Mouse (Mus musculus) heart, embryonic 16.5 days (tissue): ENCODE measurements around the gene Stim2. TPM values are rescaled to one million over a fixed set of nuclear protein-coding genes. Genes with fewer than 3 reads are reported as not detected.

Source experiments
- ATAC-seq: fragments of 200-750 bp; cut with Nextera tagmentation; replicated peaks from 2 replicates; pipeline ENCODE4 v1.8.0; 2017; ENCODE audit warnings: moderate number of reproducible peaks; ENCODE audit not compliant: insufficient read depth, low FRiP score; ENCODE audit errors: extremely low read depth
- H3K27ac ChIP-seq: fragments of 300-500 bp; sonication (generic); 2 replicates; pipeline ENCODE4 v1.5.1; 2014; ENCODE audit warnings: mild to moderate bottlenecking, low read length, control low read depth, moderate library complexity
- H3K27me3 ChIP-seq: fragments of 300-500 bp; sonication (generic); 2 replicates; pipeline ENCODE4 v1.6.1; 2014; ENCODE audit warnings: low read length, mixed read lengths; ENCODE audit not compliant: control insufficient read depth, insufficient read depth
- H3K36me3 ChIP-seq: fragments of 300-500 bp; sonication (generic); 2 replicates; pipeline ENCODE4 v1.6.1; 2014; ENCODE audit not compliant: control insufficient read depth, insufficient read depth
- H3K4me1 ChIP-seq: fragments of 300-500 bp; sonication (generic); 2 replicates; pipeline ENCODE4 v1.6.1; 2014; ENCODE audit warnings: low read length, mixed read lengths; ENCODE audit not compliant: control insufficient read depth, insufficient read depth
- H3K4me2 ChIP-seq: fragments of 300-500 bp; sonication (generic); 2 replicates; pipeline ENCODE4 v1.6.1; 2014; ENCODE audit warnings: low read depth, mild to moderate bottlenecking, control low read depth, low read length
- H3K4me3 ChIP-seq: fragments of 300-500 bp; sonication (generic); 2 replicates; pipeline ENCODE4 v1.5.1; 2014; ENCODE audit warnings: mild to moderate bottlenecking, control low read depth, low read length
- H3K9ac ChIP-seq: fragments of 300-500 bp; sonication (generic); 2 replicates; pipeline ENCODE4 v1.6.1; 2014; ENCODE audit warnings: low read length, control low read depth
- H3K9me3 ChIP-seq: fragments of 300-500 bp; sonication (generic); replicated peaks from 2 replicates; pipeline ENCODE4 v1.6.1; 2016; ENCODE audit warnings: low read length; ENCODE audit not compliant: control insufficient read depth
- WGBS: fragments of 180-500 bp; shearing (Covaris S2); extraction: QIAGEN DNeasy Blood & Tissue Kit; methylation state at CpG from one replicate; pipeline ENCODE4 v1.1.7; 2014; 5-methylcytosine and 5-hydroxymethylcytosine counted together
- polyA plus RNA-seq: library from polyadenylated mRNA; unstranded; fragments of >200 nt; fragmentation: Nextera tagmentation; extraction: Ambion mirVana; gene quantifications from 2 replicates; pipeline ENCODE4 v1.2.1, GENCODE M21; 2015

The Stim2 gene
- polyA plus RNA-seq = 7.8 and 12.2 TPM in 2 replicates

- H3K9me3 ChIP-seq = no peaks in the 10 kb centered on the region
- peak; percentile 97 for ATAC-seq
Measured at GRCm38 (mm10) chr5:53998146-53998742, at the start of gene Stim2. Gene Stim2 (plus strand): TSS chr5:53998499.

GRCm38 (mm10) chr5:53948606-53949266, 49.6 kb upstream of the Stim2 start:
- peak overlapping the region; percentile 74 for H3K27ac ChIP-seq
- no peak overlapping the region for H3K9ac ChIP-seq
- no peak overlapping the region for H3K4me3 ChIP-seq
- peak; percentile 66; the same call in 1 of the 2 replicates for ATAC-seq
- H3K4me2 ChIP-seq = no peak overlapping the region
- WGBS = 67% methylated on average over 8 of the region's 8 CpGs
- H3K36me3 ChIP-seq = no peaks in the 10 kb centered on the region
- H3K9me3 ChIP-seq = no peaks in the 10 kb centered on the region
- no peaks in the 10 kb centered on the region for H3K27me3 ChIP-seq
- H3K4me1 ChIP-seq = peaks cover 15% of the 10 kb centered on the region

More at GRCm38 (mm10) chr5:53998146-53998742, at the start of gene Stim2:
- Histone ChIP-seq H3K4me2 (peak within 1 kb of the TSS; percentile 72), H3K36me3 (no peaks in the 10 kb centered on the region), H3K9ac (peak within 1 kb of the TSS; percentile 97), H3K27me3 (no peaks in the 10 kb centered on the region), H3K27ac (peak within 1 kb of the TSS; percentile 94), H3K4me1 (peaks cover 22% of the 10 kb centered on the region), H3K4me3 (peak within 1 kb of the TSS; percentile 99)
- under 1% methylated on average over 59 of the region's 71 CpGs for WGBS

- H3K9me3 ChIP-seq = no peaks in the 10 kb centered on the region
- no peak overlapping the region for H3K4me3 ChIP-seq
- no peak overlapping the region for H3K4me2 ChIP-seq
- no peak; the same call in 1 of the 2 replicates for ATAC-seq
- H3K27ac ChIP-seq = peak overlapping the region; percentile 51
- no peaks in the 10 kb centered on the region for H3K36me3 ChIP-seq
- WGBS = 46% methylated on average over 7 of the region's 7 CpGs
- peaks cover 15% of the 10 kb centered on the region for H3K4me1 ChIP-seq
- no peak overlapping the region for H3K9ac ChIP-seq
- no peaks in the 10 kb centered on the region for H3K27me3 ChIP-seq
Measured at GRCm38 (mm10) chr5:53950189-53950588, 48.1 kb upstream of the Stim2 start.

- no peak for ATAC-seq
- H3K36me3 ChIP-seq = no peaks in the 10 kb centered on the region
- H3K4me2 ChIP-seq = no peak overlapping the region
- no peak overlapping the region for H3K9ac ChIP-seq
- H3K27me3 ChIP-seq = no peaks in the 10 kb centered on the region
- H3K27ac ChIP-seq = no peak overlapping the region
- H3K9me3 ChIP-seq = no peaks in the 10 kb centered on the region
- H3K4me1 ChIP-seq = peaks cover 7% of the 10 kb centered on the region
- no peak overlapping the region for H3K4me3 ChIP-seq
Measured at GRCm38 (mm10) chr5:53953216-53953615, 45.1 kb upstream of the Stim2 start.

GRCm38 (mm10) chr5:53953797-53954196, 44.5 kb upstream of the Stim2 start:
- H3K4me2 ChIP-seq = no peak overlapping the region
- ATAC-seq = no peak
- H3K9me3 ChIP-seq = no peaks in the 10 kb centered on the region
- H3K27ac ChIP-seq = no peak overlapping the region
- H3K4me1 ChIP-seq = 0 out of 2 replicates have a peak, but pooled peaks cover 4% of the 10 kb centered on the region
- no peak overlapping the region for H3K9ac ChIP-seq
- no peaks in the 10 kb centered on the region for H3K27me3 ChIP-seq
- H3K4me3 ChIP-seq = no peak overlapping the region
- H3K36me3 ChIP-seq = no peaks in the 10 kb centered on the region
- 85% methylated on average over 2 of the region's 2 CpGs for WGBS

GRCm38 (mm10) chr5:53955966-53956365, 42.3 kb upstream of the Stim2 start:
- Histone ChIP-seq H3K4me1 (0 out of 2 replicates have a peak, but pooled peaks cover 4% of the 10 kb centered on the region), H3K27me3 (no peaks in the 10 kb centered on the region), H3K36me3 (no peaks in the 10 kb centered on the region), H3K27ac (no peak overlapping the region), H3K4me3 (no peak overlapping the region), H3K9ac (no peak overlapping the region), H3K9me3 (no peaks in the 10 kb centered on the region), H3K4me2 (no peak overlapping the region)
- 69% methylated on average over 2 of the region's 2 CpGs for WGBS
- ATAC-seq = no peak

- H3K27ac ChIP-seq = no peak overlapping the region
- 0 out of 2 replicates have a peak, but pooled peaks cover 4% of the 10 kb centered on the region for H3K4me1 ChIP-seq
- no peak overlapping the region for H3K4me3 ChIP-seq
- H3K36me3 ChIP-seq = no peaks in the 10 kb centered on the region
- ATAC-seq = no peak
- H3K9me3 ChIP-seq = no peaks in the 10 kb centered on the region
- H3K9ac ChIP-seq = no peak overlapping the region
- WGBS = 85% methylated on average over 19 of the region's 19 CpGs
- no peak overlapping the region for H3K4me2 ChIP-seq
- H3K27me3 ChIP-seq = no peaks in the 10 kb centered on the region
Measured at GRCm38 (mm10) chr5:53956396-53957314, 41.6 kb upstream of the Stim2 start.

- no peak overlapping the region for H3K9ac ChIP-seq
- no peak overlapping the region for H3K27ac ChIP-seq
- WGBS = 49% methylated on average over 6 of the region's 6 CpGs
- H3K9me3 ChIP-seq = no peaks in the 10 kb centered on the region
- H3K4me2 ChIP-seq = no peak overlapping the region
- H3K4me1 ChIP-seq = 0 out of 2 replicates have a peak, but pooled peaks cover 4% of the 10 kb centered on the region
- H3K27me3 ChIP-seq = no peaks in the 10 kb centered on the region
- ATAC-seq = no peak
- H3K4me3 ChIP-seq = no peak overlapping the region
- H3K36me3 ChIP-seq = no peaks in the 10 kb centered on the region
Measured at GRCm38 (mm10) chr5:53957348-53957747, 41.0 kb upstream of the Stim2 start.
